Mouse (Mus musculus) megakaryocyte, embryonic 14.5 days (primary cell): ENCODE measurements around the gene Ptpn3.

Source experiments
- FLI1 ChIP-seq: IDR thresholded peaks from 2 replicates; pipeline ENCODE4 v1.6.1; 2012; ENCODE audit warnings: low read length, inconsistent platforms, mixed read lengths
- GATA1 ChIP-seq: IDR thresholded peaks from 3 replicates; pipeline ENCODE4 v1.6.1; 2012; ENCODE audit warnings: mixed read lengths, low read length, inconsistent platforms, borderline replicate concordance

- no peak for TF ChIP-seq GATA1
- TF ChIP-seq FLI1, result no peak
Observed at GRCm38 (mm10) chr4:57168680-57169079, 133.0 kb downstream of the Ptpn3 start.
